Mouse (Mus musculus): ENCODE data around the gene Il18. TPM values are rescaled to one million over a fixed set of nuclear protein-coding genes. Genes with fewer than 3 reads are reported as not detected.
A peak's percentile ranks its signal among the peaks of the same experiment; 100 is the strongest.

Il18 gene
- 3.3 and 4.4 TPM in 2 replicates for polyA plus RNA-seq (2011; ENCODE audit: insufficient read length, low read depth, missing spikeins)

- Histone ChIP-seq H3K4me1 (ENCODE audit: control insufficient read depth, insufficient read depth, low read length) (no peaks in the 10 kb centered on the region), H3K27ac (ENCODE audit: insufficient read depth, low read length) (peak within 1 kb of the TSS; percentile 44; the same call in 1 of the 2 replicates), H3K4me3 (ENCODE audit: insufficient read depth, low read length) (no peak within 1 kb of the TSS)
- TF ChIP-seq POLR2A (IDR thresholded peaks at IDR 0.05; ENCODE audit: low read depth, low read length), result 0 out of 2 replicates have a peak, but pooled peaks have one; percentile 43
- no peak for TF ChIP-seq CTCF (IDR thresholded peaks at IDR 0.05; ENCODE audit: borderline replicate concordance, insufficient read depth, low read length)
These were observed at the start of gene Il18 for GRCm38 (mm10) chr9:50554241-50555093. Gene Il18 (plus strand): TSS chr9:50554827.

GRCm38 (mm10) chr9:50505405-50505804 is 49.2 kb upstream of the Il18 start:
- no peak for TF ChIP-seq POLR2A (IDR thresholded peaks at IDR 0.05; ENCODE audit: low read depth, low read length)
- no peak for TF ChIP-seq CTCF (IDR thresholded peaks at IDR 0.05; ENCODE audit: borderline replicate concordance, insufficient read depth, low read length)
- H3K27ac ChIP-seq (ENCODE audit: insufficient read depth, low read length), result no peak overlapping the region
- H3K4me1 ChIP-seq (ENCODE audit: control insufficient read depth, insufficient read depth, low read length), result no peaks in the 10 kb centered on the region
- no peak overlapping the region for H3K4me3 ChIP-seq (ENCODE audit: insufficient read depth, low read length)

- no peaks in the 10 kb centered on the region for H3K4me1 ChIP-seq (ENCODE audit: control insufficient read depth, insufficient read depth, low read length)
- no peak overlapping the region for H3K4me3 ChIP-seq (ENCODE audit: insufficient read depth, low read length)
- TF ChIP-seq CTCF (IDR thresholded peaks at IDR 0.05; ENCODE audit: borderline replicate concordance, insufficient read depth, low read length), result no peak
- no peak for TF ChIP-seq POLR2A (IDR thresholded peaks at IDR 0.05; ENCODE audit: low read depth, low read length)
- no peak overlapping the region for H3K27ac ChIP-seq (ENCODE audit: insufficient read depth, low read length)
These were observed 47.1 kb upstream of the Il18 start for GRCm38 (mm10) chr9:50507570-50507969.

GRCm38 (mm10) chr9:50515462-50515861 is 39.2 kb upstream of the Il18 start:
- TF ChIP-seq POLR2A (IDR thresholded peaks at IDR 0.05; ENCODE audit: low read depth, low read length) (no peak), CTCF (IDR thresholded peaks at IDR 0.05; ENCODE audit: borderline replicate concordance, insufficient read depth, low read length) (no peak)
- Histone ChIP-seq H3K27ac (ENCODE audit: insufficient read depth, low read length) (no peak overlapping the region), H3K4me3 (ENCODE audit: insufficient read depth, low read length) (no peak overlapping the region), H3K4me1 (ENCODE audit: control insufficient read depth, insufficient read depth, low read length) (no peaks in the 10 kb centered on the region)

- TF ChIP-seq POLR2A (IDR thresholded peaks at IDR 0.05; ENCODE audit: low read depth, low read length), result no peak
- peak; percentile 19; the same call in 1 of the 2 replicates for TF ChIP-seq CTCF (IDR thresholded peaks at IDR 0.05; ENCODE audit: borderline replicate concordance, insufficient read depth, low read length)
- Histone ChIP-seq H3K4me3 (ENCODE audit: insufficient read depth, low read length) (no peak overlapping the region), H3K27ac (ENCODE audit: insufficient read depth, low read length) (no peak overlapping the region), H3K4me1 (ENCODE audit: control insufficient read depth, insufficient read depth, low read length) (no peaks in the 10 kb centered on the region)
These were observed 35.8 kb upstream of the Il18 start for GRCm38 (mm10) chr9:50518781-50519180.

GRCm38 (mm10) chr9:50520748-50521147 is 33.9 kb upstream of the Il18 start:
- Histone ChIP-seq H3K4me3 (ENCODE audit: insufficient read depth, low read length) (no peak overlapping the region), H3K4me1 (ENCODE audit: control insufficient read depth, insufficient read depth, low read length) (no peaks in the 10 kb centered on the region), H3K27ac (ENCODE audit: insufficient read depth, low read length) (no peak overlapping the region)
- TF ChIP-seq CTCF (IDR thresholded peaks at IDR 0.05; ENCODE audit: borderline replicate concordance, insufficient read depth, low read length) (no peak), POLR2A (IDR thresholded peaks at IDR 0.05; ENCODE audit: low read depth, low read length) (no peak)

- no peak for TF ChIP-seq CTCF (IDR thresholded peaks at IDR 0.05; ENCODE audit: borderline replicate concordance, insufficient read depth, low read length)
- no peak for TF ChIP-seq POLR2A (IDR thresholded peaks at IDR 0.05; ENCODE audit: low read depth, low read length)
- no peak overlapping the region for H3K4me3 ChIP-seq (ENCODE audit: insufficient read depth, low read length)
- no peak overlapping the region for H3K27ac ChIP-seq (ENCODE audit: insufficient read depth, low read length)
- H3K4me1 ChIP-seq (ENCODE audit: control insufficient read depth, insufficient read depth, low read length), result no peaks in the 10 kb centered on the region
These were observed 33.1 kb upstream of the Il18 start for GRCm38 (mm10) chr9:50521562-50521961.

GRCm38 (mm10) chr9:50522574-50522973 is 32.1 kb upstream of the Il18 start:
- no peak for TF ChIP-seq POLR2A (IDR thresholded peaks at IDR 0.05; ENCODE audit: low read depth, low read length)
- TF ChIP-seq CTCF (IDR thresholded peaks at IDR 0.05; ENCODE audit: borderline replicate concordance, insufficient read depth, low read length), result no peak
- Histone ChIP-seq H3K27ac (ENCODE audit: insufficient read depth, low read length) (no peak overlapping the region), H3K4me1 (ENCODE audit: control insufficient read depth, insufficient read depth, low read length) (peaks cover 3% of the 10 kb centered on the region), H3K4me3 (ENCODE audit: insufficient read depth, low read length) (no peak overlapping the region)

- Histone ChIP-seq H3K4me1 (ENCODE audit: control insufficient read depth, insufficient read depth, low read length) (peaks cover 7% of the 10 kb centered on the region), H3K27ac (ENCODE audit: insufficient read depth, low read length) (no peak overlapping the region), H3K4me3 (ENCODE audit: insufficient read depth, low read length) (no peak overlapping the region)
- no peak for TF ChIP-seq POLR2A (IDR thresholded peaks at IDR 0.05; ENCODE audit: low read depth, low read length)
These were observed 29.7 kb upstream of the Il18 start for GRCm38 (mm10) chr9:50524936-50525335.

GRCm38 (mm10) chr9:50525585-50525984 is 29.0 kb upstream of the Il18 start:
- no peak for TF ChIP-seq POLR2A (IDR thresholded peaks at IDR 0.05; ENCODE audit: low read depth, low read length)
- no peak for TF ChIP-seq CTCF (IDR thresholded peaks at IDR 0.05; ENCODE audit: borderline replicate concordance, insufficient read depth, low read length)
- H3K27ac ChIP-seq (ENCODE audit: insufficient read depth, low read length), result no peak overlapping the region
- no peak overlapping the region for H3K4me3 ChIP-seq (ENCODE audit: insufficient read depth, low read length)
- peaks cover 7% of the 10 kb centered on the region for H3K4me1 ChIP-seq (ENCODE audit: control insufficient read depth, insufficient read depth, low read length)

Data from embryonic fibroblast, embryonic 13.5 days (primary cell).